Mouse (Mus musculus): ENCODE measurements around the gene Egflam. TPM values are rescaled to one million over a fixed set of nuclear protein-coding genes. Genes with fewer than 3 reads are reported as not detected.

The Egflam gene
- polyA plus RNA-seq, 1 experiment from 2014 or later = 1.4 TPM

DNA sequence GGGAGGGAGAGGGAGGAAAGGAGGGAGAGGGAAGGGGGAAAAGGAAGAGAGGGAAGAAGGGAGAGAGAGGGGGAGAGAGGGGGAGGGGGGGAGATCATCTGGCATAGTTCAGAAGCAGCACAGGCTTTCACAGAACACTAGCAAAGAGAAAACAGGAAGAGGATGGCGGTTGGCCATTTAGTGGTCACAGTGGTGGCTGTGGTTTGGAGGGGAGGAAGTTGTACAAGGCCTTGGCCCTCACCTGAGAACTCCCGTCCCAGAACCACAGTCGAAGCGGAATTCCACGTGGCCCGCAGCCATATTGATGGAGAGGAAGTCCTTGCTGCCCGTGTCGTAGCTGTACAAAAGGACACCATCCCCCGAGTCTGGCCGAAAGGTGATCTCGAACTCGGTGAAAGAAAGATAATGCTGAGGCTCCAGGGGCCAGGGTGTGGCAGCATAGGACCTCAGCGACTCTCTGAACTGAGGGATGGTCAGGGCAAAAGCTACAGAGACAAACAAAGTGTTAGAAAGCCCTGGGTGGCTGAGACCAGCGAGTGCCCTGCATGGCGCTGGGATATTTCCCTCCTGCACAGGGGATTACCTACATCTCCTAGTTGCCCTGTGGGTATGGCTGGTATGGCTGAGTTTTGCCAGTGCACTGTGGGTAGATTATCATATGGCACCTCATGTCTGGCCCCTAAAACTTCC lies 155.9 kb downstream of the Egflam start:
- H3K9ac ChIP-seq = no peak overlapping the region
- no peak overlapping the region for H3K4me2 ChIP-seq
- H3K4me3 ChIP-seq = no peak overlapping the region
- ATAC-seq = no peak
- H3K27ac ChIP-seq = no peak overlapping the region
- peaks cover 15% of the 10 kb centered on the region; the same call in 1 of the 2 replicates for H3K27me3 ChIP-seq (replicated peaks)
- H3K9me3 ChIP-seq (replicated peaks) = no peaks in the 10 kb centered on the region
- 36% methylated on average over 15 of the region's 15 CpGs for WGBS (ENCODE audit: insufficient replicate concordance)
- H3K36me3 ChIP-seq = no peaks in the 10 kb centered on the region
- no peaks in the 10 kb centered on the region for H3K4me1 ChIP-seq

GRCm38 (mm10) chr15:7240950-7241349 lies 157.2 kb downstream of the Egflam start:
- no peak overlapping the region for H3K4me3 ChIP-seq
- H3K4me2 ChIP-seq = no peak overlapping the region
- H3K36me3 ChIP-seq = no peaks in the 10 kb centered on the region
- no peak overlapping the region for H3K9ac ChIP-seq
- no peaks in the 10 kb centered on the region for H3K9me3 ChIP-seq (replicated peaks)
- H3K27me3 ChIP-seq (replicated peaks) = peaks cover 15% of the 10 kb centered on the region; the same call in 1 of the 2 replicates
- ATAC-seq = no peak
- WGBS (ENCODE audit: insufficient replicate concordance) = 51% methylated on average over 3 of the region's 3 CpGs
- H3K4me1 ChIP-seq = no peaks in the 10 kb centered on the region
- no peak overlapping the region for H3K27ac ChIP-seq

- H3K9ac ChIP-seq = no peak overlapping the region
- H3K27me3 ChIP-seq (replicated peaks) = peaks cover 15% of the 10 kb centered on the region; the same call in 1 of the 2 replicates
- no peak overlapping the region for H3K27ac ChIP-seq
- H3K36me3 ChIP-seq = no peaks in the 10 kb centered on the region
- no peaks in the 10 kb centered on the region for H3K4me1 ChIP-seq
- ATAC-seq = no peak
- H3K9me3 ChIP-seq (replicated peaks) = no peaks in the 10 kb centered on the region
- no peak overlapping the region for H3K4me3 ChIP-seq
- no peak overlapping the region for H3K4me2 ChIP-seq
- WGBS (ENCODE audit: insufficient replicate concordance) = 78% methylated on average over 11 of the region's 11 CpGs
Measured at GRCm38 (mm10) chr15:7239904-7240303, 158.3 kb downstream of the Egflam start.

DNA sequence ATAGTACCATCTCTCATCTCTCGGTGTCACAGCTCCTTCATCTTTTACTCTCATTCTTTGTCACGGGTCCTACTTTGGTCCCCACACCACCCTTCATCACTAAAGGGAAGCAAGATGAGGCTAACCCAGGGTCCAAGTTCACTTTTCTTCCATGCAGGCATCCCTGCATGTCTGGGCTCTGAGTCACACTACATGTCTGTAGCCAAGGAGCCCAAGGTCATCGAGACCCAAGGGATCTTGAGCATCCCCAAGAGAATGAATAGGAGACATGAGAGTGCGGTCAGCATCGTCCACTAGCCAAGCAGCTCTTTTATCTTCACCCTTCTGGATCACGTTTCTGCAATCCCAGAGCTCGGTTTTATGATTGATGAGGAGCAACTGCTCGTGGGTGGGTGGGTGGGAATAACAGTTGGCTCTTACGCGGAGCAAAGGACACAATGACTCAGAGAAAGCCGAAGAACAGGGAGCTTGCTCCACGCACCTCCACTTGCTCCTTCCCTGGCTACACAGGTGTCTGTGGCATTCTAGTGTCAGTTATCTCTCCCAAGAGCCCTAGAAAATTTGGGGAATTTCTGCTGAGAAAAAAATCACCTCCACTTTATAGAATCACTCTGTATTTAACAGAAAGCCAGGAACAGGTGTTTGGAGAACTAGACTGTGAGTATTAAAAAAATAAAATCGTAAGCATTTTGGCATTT lies 164.7 kb downstream of the Egflam start:
- H3K27ac ChIP-seq = no peak overlapping the region
- no peaks in the 10 kb centered on the region for H3K4me1 ChIP-seq
- no peak overlapping the region for H3K4me2 ChIP-seq
- 68% methylated on average over 13 of the region's 13 CpGs for WGBS (ENCODE audit: insufficient replicate concordance)
- H3K36me3 ChIP-seq = no peaks in the 10 kb centered on the region
- no peaks in the 10 kb centered on the region for H3K9me3 ChIP-seq (replicated peaks)
- ATAC-seq = no peak
- H3K9ac ChIP-seq = no peak overlapping the region
- no peak overlapping the region for H3K4me3 ChIP-seq
- peaks cover 47% of the 10 kb centered on the region for H3K27me3 ChIP-seq (replicated peaks)

- Histone ChIP-seq H3K9me3 (replicated peaks) (no peaks in the 10 kb centered on the region), H3K9ac (no peak overlapping the region), H3K27me3 (replicated peaks) (peaks cover 64% of the 10 kb centered on the region), H3K36me3 (no peaks in the 10 kb centered on the region), H3K4me2 (no peak overlapping the region), H3K27ac (no peak overlapping the region), H3K4me1 (no peaks in the 10 kb centered on the region), H3K4me3 (no peak overlapping the region)
- no peak for ATAC-seq
- 6% methylated on average over 5 of the region's 5 CpGs for WGBS (ENCODE audit: insufficient replicate concordance)
Measured at GRCm38 (mm10) chr15:7226225-7226624, 172.0 kb downstream of the Egflam start.

DNA sequence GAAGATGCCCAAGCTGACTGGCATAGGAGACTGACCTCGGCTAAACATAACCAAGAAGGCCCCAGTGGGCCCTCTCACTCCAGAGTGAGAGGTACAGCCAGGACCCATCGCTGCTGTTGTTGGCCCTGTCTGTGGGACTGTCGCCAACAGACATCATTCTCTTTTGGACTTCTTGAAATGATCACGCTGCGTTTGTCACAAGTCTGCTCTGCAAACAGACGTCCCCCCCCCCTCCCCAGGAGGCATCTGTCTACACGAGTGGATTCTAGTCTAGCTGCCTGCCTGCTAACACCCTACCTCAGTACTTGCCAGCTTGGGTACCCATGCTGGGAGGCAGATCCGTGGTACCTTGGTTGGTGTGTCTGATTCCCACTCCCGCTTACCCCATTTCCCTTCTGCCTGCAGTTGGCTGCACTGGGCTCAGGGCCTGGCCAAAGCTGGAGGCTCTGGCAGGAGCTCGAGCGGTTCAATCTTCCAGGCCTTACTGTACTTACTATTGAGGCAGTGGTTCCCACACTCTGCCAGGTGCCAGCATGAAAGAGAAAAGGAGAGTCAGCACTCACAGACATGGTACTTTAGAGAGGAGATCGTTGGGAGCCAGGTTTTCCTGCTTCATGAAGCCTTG lies 173.9 kb downstream of the Egflam start:
- Histone ChIP-seq H3K4me2 (no peak overlapping the region), H3K27ac (no peak overlapping the region), H3K36me3 (no peaks in the 10 kb centered on the region), H3K9me3 (replicated peaks) (no peaks in the 10 kb centered on the region), H3K27me3 (replicated peaks) (peaks cover 69% of the 10 kb centered on the region), H3K4me3 (no peak overlapping the region), H3K9ac (no peak overlapping the region), H3K4me1 (no peaks in the 10 kb centered on the region)
- 60% methylated on average over 12 of the region's 12 CpGs for WGBS (ENCODE audit: insufficient replicate concordance)
- ATAC-seq = no peak

- Histone ChIP-seq H3K9me3 (replicated peaks) (no peaks in the 10 kb centered on the region), H3K27ac (no peak overlapping the region), H3K4me1 (no peaks in the 10 kb centered on the region), H3K9ac (no peak overlapping the region), H3K27me3 (replicated peaks) (peaks cover 70% of the 10 kb centered on the region), H3K4me3 (no peak overlapping the region), H3K36me3 (no peaks in the 10 kb centered on the region), H3K4me2 (no peak overlapping the region)
- ATAC-seq = no peak
- WGBS (ENCODE audit: insufficient replicate concordance) = 39% methylated on average over 11 of the region's 11 CpGs
Measured at GRCm38 (mm10) chr15:7222809-7223208, 175.4 kb downstream of the Egflam start.

GRCm38 (mm10) chr15:7217273-7217598 lies 181.0 kb downstream of the Egflam start:
- Histone ChIP-seq H3K9ac (no peak overlapping the region), H3K9me3 (replicated peaks) (no peaks in the 10 kb centered on the region), H3K36me3 (no peaks in the 10 kb centered on the region), H3K27me3 (replicated peaks) (peaks cover 68% of the 10 kb centered on the region), H3K27ac (no peak overlapping the region), H3K4me1 (no peaks in the 10 kb centered on the region), H3K4me2 (no peak overlapping the region), H3K4me3 (no peak overlapping the region)
- no peak for ATAC-seq
- WGBS (ENCODE audit: insufficient replicate concordance) = 38% methylated on average over 6 of the region's 6 CpGs

DNA sequence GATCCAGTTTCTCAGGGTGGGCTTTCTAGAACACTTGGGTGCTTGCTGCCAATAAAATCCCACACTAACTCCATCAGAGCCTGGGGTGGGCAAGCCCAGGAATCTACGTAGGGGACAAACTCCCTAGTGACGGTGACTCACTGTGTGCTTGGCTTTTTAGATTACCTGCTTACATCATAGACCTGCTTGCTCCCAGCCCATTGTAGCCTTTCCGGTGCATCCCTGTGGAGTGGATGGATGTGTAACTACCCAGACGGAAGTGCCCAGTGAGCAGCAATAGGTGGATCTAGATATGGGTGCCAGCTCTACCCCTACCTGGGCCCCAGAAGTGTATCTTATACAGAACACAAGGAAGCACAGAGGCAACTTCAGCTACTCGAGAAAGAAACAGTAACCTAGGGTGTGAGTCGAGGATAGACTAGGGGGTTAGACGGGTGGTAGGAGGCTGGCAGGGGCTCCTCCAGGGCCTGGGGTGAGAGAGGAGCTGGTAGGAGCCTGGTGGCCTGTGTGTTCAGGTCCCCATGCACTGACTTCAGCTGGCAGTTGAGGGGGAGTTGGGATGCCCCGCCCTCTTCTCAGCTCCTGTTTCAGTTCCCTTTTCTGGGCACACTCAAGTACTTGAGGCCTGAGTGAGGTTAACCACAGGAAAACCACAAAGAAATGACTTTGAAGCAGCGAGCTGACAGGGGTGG lies 181.5 kb downstream of the Egflam start:
- 33% methylated on average over 9 of the region's 9 CpGs for WGBS (ENCODE audit: insufficient replicate concordance)

GRCm38 (mm10) chr15:7215845-7216244 lies 182.3 kb downstream of the Egflam start:
- Histone ChIP-seq H3K4me3 (no peak overlapping the region), H3K36me3 (no peaks in the 10 kb centered on the region), H3K9ac (no peak overlapping the region), H3K27ac (no peak overlapping the region), H3K27me3 (replicated peaks) (peaks cover 65% of the 10 kb centered on the region), H3K9me3 (replicated peaks) (no peaks in the 10 kb centered on the region), H3K4me1 (no peaks in the 10 kb centered on the region), H3K4me2 (no peak overlapping the region)
- ATAC-seq = no peak
- WGBS (ENCODE audit: insufficient replicate concordance) = 77% methylated on average over 3 of the region's 3 CpGs

More for the DNA sequence above, 181.5 kb downstream of the Egflam start:
- Histone ChIP-seq H3K4me3 (no peak overlapping the region), H3K27ac (no peak overlapping the region), H3K4me1 (no peaks in the 10 kb centered on the region), H3K9ac (no peak overlapping the region), H3K9me3 (replicated peaks) (no peaks in the 10 kb centered on the region), H3K27me3 (replicated peaks) (peaks cover 68% of the 10 kb centered on the region), H3K4me2 (no peak overlapping the region), H3K36me3 (no peaks in the 10 kb centered on the region)
- ATAC-seq = 0 out of 2 replicates have a peak, but pooled peaks have one; percentile 27

DNA sequence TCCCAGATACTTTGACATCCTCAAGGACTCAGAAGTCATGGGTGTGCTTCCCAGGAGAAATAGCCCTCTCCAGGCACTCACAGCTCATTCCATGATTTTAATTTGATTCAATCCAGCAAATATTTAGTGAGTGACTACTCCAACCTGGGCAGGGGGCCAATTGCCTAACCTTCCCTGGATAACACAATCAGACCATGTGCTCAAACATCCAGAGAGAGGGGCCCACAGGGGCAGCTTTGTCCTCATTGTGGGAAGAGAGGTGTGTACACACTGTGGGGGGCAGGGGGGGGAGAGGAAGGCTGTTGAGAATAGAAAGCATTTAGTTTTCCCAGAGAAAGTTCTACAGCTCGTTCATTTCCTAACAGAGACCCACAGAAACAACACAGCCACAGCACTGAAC lies 184.5 kb downstream of the Egflam start:
- H3K36me3 ChIP-seq = no peaks in the 10 kb centered on the region
- peaks cover 45% of the 10 kb centered on the region for H3K27me3 ChIP-seq (replicated peaks)
- no peak overlapping the region for H3K4me2 ChIP-seq
- no peaks in the 10 kb centered on the region for H3K4me1 ChIP-seq
- H3K4me3 ChIP-seq = no peak overlapping the region
- H3K27ac ChIP-seq = no peak overlapping the region
- WGBS (ENCODE audit: insufficient replicate concordance) = 42% methylated on average over 1 of the region's 1 CpGs
- no peaks in the 10 kb centered on the region for H3K9me3 ChIP-seq (replicated peaks)
- H3K9ac ChIP-seq = no peak overlapping the region
- no peak for ATAC-seq

DNA sequence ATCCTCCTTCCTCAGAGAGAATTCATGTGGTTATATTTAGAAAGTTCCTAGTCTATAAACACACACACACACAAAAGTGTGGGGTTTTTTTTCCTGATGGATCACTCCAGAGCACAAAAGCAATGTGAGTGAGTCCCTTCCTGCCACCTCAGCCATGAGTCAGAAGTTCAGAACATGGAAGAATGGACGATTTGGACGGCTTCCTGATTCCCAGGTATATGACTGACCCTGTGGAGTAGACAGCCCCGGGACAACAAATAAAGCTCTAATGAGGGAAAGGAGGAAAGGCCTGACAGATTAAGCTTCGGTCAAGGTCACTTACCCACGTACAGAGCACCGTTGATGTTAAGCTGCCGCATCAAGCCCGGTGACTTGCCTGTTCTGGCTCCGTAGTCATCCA lies 190.0 kb downstream of the Egflam start:
- Histone ChIP-seq H3K4me3 (no peak overlapping the region), H3K27me3 (replicated peaks) (peaks cover 61% of the 10 kb centered on the region), H3K27ac (no peak overlapping the region), H3K9me3 (replicated peaks) (no peaks in the 10 kb centered on the region), H3K36me3 (no peaks in the 10 kb centered on the region), H3K4me1 (no peaks in the 10 kb centered on the region), H3K4me2 (no peak overlapping the region), H3K9ac (no peak overlapping the region)
- no peak for ATAC-seq
- WGBS (ENCODE audit: insufficient replicate concordance) = 67% methylated on average over 9 of the region's 9 CpGs

Measured in liver, embryonic 12.5 days (tissue).